Mouse (Mus musculus) midbrain, postnatal 0 days (tissue): Measurements from ENCODE around the gene Prickle1. TPM values are rescaled to one million over a fixed set of nuclear protein-coding genes. Genes with fewer than 3 reads are reported as not detected.

Experiments used
- ATAC-seq: fragments of 200-750 bp; cut with Nextera tagmentation; 2 replicates; pipeline ENCODE4 v1.8.0; 2017; ENCODE audit warnings: moderate number of reproducible peaks, mild to moderate bottlenecking, moderate TSS enrichment, moderate library complexity; ENCODE audit not compliant: low FRiP score
- DNase-seq: peaks from one replicate; pipeline ENCODE4 v3.0.0-alpha.2; 2015; ENCODE audit warnings: low spot score
- H3K27ac ChIP-seq: fragments of 300-500 bp; sonication (generic); 2 replicates; pipeline ENCODE4 v1.5.1; 2014; ENCODE audit warnings: low read depth, mild to moderate bottlenecking, low read length, mixed read lengths
- H3K27me3 ChIP-seq: fragments of 300-500 bp; sonication (generic); 2 replicates; pipeline ENCODE4 v1.6.1; 2014; ENCODE audit warnings: low read length, control low read depth, mixed read lengths; ENCODE audit not compliant: insufficient read depth
- H3K36me3 ChIP-seq: fragments of 300-500 bp; sonication (generic); 2 replicates; pipeline ENCODE4 v1.6.1; 2014; ENCODE audit warnings: low read length, control low read depth, mixed read lengths; ENCODE audit not compliant: insufficient read depth
- H3K4me1 ChIP-seq: fragments of 300-500 bp; sonication (generic); 2 replicates; pipeline ENCODE4 v1.6.1; 2014; ENCODE audit warnings: mild to moderate bottlenecking, control low read depth, antibody characterized with exemption, low read length, mixed read lengths; ENCODE audit not compliant: insufficient read depth
- H3K4me2 ChIP-seq: fragments of 300-500 bp; sonication (generic); 2 replicates; pipeline ENCODE4 v1.6.1; 2014; ENCODE audit warnings: low read depth, mild to moderate bottlenecking, low read length, mixed read lengths; ENCODE audit not compliant: poor library complexity, severe bottlenecking
- H3K4me3 ChIP-seq: fragments of 300-500 bp; sonication (generic); 2 replicates; pipeline ENCODE4 v1.5.1; 2014; ENCODE audit warnings: low read depth, mild to moderate bottlenecking, low read length, moderate library complexity
- H3K9ac ChIP-seq: fragments of 300-500 bp; sonication (generic); replicated peaks from 2 replicates; pipeline ENCODE4 v1.6.1; 2014; ENCODE audit warnings: mild to moderate bottlenecking, low read length, moderate library complexity, mixed read lengths; ENCODE audit not compliant: poor library complexity, severe bottlenecking
- H3K9me3 ChIP-seq: fragments of 300-500 bp; sonication (generic); 2 replicates; pipeline ENCODE4 v1.6.1; 2016; ENCODE audit warnings: low read length, control low read depth
- CTCF ChIP-seq: IDR thresholded peaks from 2 replicates; pipeline ENCODE4 v1.5.1; 2016; ENCODE audit warnings: antibody characterized with exemption, mild to moderate bottlenecking
- WGBS: fragments of 180-500 bp; shearing (Covaris S2); extraction: QIAGEN DNeasy Blood & Tissue Kit; methylation state at CpG from one replicate; pipeline ENCODE4 v1.1.7; 2014; 5-methylcytosine and 5-hydroxymethylcytosine counted together
- polyA plus RNA-seq: library from polyadenylated mRNA; unstranded; fragments of >200 nt; fragmentation: Nextera tagmentation; extraction: Ambion mirVana; gene quantifications from 2 replicates; pipeline ENCODE4 v1.2.1, GENCODE M21; 2015
- total RNA-seq: library from RNA; depleted of rRNA; stranded (reverse); fragments of >200 nt; gene quantifications from 2 replicates; pipeline ENCODE4 v1.2.3, GENCODE M21; 2014

Gene Prickle1
- total and polyA plus RNA-seq, 2 experiments from 2014 or later: 13.7 to 16.3 TPM

DNA sequence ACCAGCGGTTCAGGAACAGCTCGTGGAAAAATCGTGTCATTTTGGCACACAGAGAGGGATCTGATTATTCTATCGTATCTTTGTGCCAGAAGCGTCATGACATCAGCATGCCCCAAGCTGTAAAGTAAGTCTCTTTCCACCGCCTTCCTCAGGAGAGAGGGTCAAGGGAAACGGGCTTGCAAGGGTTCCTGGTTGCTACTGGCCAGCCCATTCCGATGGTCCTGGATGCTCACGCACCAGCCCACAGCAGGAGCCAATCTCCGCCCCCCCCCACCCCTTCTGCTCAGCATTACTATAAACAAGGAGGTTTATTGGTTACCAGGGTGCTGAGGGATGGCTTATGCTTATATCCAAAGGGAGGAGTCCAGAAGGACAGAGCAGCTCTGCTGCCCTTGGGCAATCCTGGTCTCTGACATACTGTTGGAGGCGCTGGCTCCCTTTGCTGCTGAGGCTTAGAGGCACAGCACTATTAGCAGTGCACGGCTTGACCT is 3.8 kb downstream of the Prickle1 start:
- Histone ChIP-seq H3K4me3 (peak overlapping the region; percentile 34), H3K4me2 (peak overlapping the region; percentile 65), H3K9me3 (no peaks in the 10 kb centered on the region), H3K4me1 (peaks cover 9% of the 10 kb centered on the region; the same call in 1 of the 2 replicates), H3K27me3 (no peaks in the 10 kb centered on the region), H3K36me3 (no peaks in the 10 kb centered on the region), H3K9ac (peak overlapping the region; percentile 33; the same call in 1 of the 2 replicates), H3K27ac (no peak overlapping the region)
- ATAC-seq (no peak), DNase-seq (peak; percentile 70)
- 4% methylated on average over 11 of the region's 12 CpGs for WGBS
- peak; percentile 50 for TF ChIP-seq CTCF

DNA sequence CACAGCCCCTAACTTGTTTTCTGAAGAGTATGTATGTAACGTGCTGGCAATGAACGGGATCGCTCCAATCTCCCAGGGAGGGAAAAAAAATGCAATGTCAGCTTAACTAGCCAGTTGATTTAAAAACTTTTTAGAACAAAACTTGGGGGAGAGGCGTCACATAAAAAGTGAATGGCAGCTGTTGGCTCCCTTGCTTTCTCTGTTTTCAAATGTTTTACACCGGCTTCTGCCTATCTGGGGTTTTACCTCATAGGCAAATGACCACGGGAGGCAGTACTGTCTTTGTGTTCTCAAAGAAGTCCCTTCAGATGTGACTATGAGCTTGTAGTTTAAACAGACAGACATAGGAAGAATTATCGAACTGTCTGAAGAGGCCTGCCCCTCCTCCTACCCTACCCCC is 4.3 kb downstream of the Prickle1 start:
- H3K4me3 ChIP-seq: peak overlapping the region; percentile 34
- H3K4me1 ChIP-seq: peaks cover 9% of the 10 kb centered on the region; the same call in 1 of the 2 replicates
- DNase-seq (peak; percentile 51), ATAC-seq (no peak)
- no peaks in the 10 kb centered on the region for H3K36me3 ChIP-seq
- H3K4me2 ChIP-seq: peak overlapping the region; percentile 65
- 30% methylated on average over 7 of the region's 7 CpGs for whole genome bisulfite sequencing
- 0 out of 2 replicates have a peak overlapping the region, but pooled peaks have one; percentile 33 for H3K9ac ChIP-seq
- H3K27me3 ChIP-seq: no peaks in the 10 kb centered on the region
- TF ChIP-seq CTCF: peak; percentile 53
- H3K9me3 ChIP-seq: no peaks in the 10 kb centered on the region
- H3K27ac ChIP-seq: no peak overlapping the region

DNA sequence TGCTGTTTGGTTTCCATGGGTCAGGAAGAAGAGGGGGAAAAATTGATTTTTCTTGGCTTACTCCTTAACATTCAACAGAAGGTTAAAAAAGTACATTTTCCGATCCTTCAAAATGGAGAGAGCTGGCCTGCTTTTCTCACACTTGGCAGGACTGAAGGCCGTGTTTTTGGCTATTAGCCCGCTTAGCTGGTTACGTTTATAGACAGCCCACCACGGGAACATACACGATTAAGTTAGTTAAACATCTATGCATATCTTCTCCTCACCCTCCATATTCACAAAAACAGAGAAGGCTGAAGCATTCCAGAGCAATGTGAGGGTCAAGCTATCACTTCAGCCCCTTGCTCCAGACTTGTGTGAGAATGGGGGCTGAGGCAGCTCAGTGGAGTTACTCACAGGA is 7.3 kb downstream of the Prickle1 start:
- Histone ChIP-seq H3K27ac (no peak overlapping the region), H3K4me1 (0 out of 2 replicates have a peak, but pooled peaks cover 5% of the 10 kb centered on the region), H3K27me3 (no peaks in the 10 kb centered on the region), H3K4me2 (no peak overlapping the region), H3K4me3 (no peak overlapping the region), H3K9me3 (no peaks in the 10 kb centered on the region), H3K9ac (no peak overlapping the region), H3K36me3 (no peaks in the 10 kb centered on the region)
- TF ChIP-seq CTCF: no peak
- ATAC-seq: no peak
- WGBS: 93% methylated on average over 6 of the region's 6 CpGs
- DNase-seq: no peak

DNA sequence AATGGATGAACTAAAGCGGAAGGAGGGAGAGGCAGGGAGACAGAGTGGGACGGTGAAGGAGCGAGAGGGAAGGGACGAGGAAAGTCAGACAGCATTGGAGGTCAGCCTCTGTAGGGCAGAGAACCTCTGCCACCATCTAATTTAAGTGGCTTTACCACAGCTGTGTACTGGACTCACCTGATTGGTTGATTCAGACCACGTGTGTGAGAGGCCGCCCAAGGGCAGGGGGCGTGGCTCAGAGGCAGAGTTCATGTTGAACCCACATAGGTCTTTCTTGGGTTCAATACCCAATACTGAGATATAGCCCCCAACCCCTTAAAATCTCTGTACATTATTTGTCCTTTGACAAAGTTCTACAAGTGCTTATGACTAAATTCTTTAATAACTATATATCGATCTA is 8.0 kb downstream of the Prickle1 start:
- Histone ChIP-seq H3K4me1 (0 out of 2 replicates have a peak, but pooled peaks cover 5% of the 10 kb centered on the region), H3K36me3 (no peaks in the 10 kb centered on the region), H3K4me2 (no peak overlapping the region), H3K4me3 (no peak overlapping the region), H3K9ac (no peak overlapping the region), H3K9me3 (no peaks in the 10 kb centered on the region), H3K27ac (no peak overlapping the region), H3K27me3 (no peaks in the 10 kb centered on the region)
- WGBS: 84% methylated on average over 8 of the region's 8 CpGs
- DNase-seq: no peak
- ATAC-seq: no peak
- TF ChIP-seq CTCF: no peak

DNA sequence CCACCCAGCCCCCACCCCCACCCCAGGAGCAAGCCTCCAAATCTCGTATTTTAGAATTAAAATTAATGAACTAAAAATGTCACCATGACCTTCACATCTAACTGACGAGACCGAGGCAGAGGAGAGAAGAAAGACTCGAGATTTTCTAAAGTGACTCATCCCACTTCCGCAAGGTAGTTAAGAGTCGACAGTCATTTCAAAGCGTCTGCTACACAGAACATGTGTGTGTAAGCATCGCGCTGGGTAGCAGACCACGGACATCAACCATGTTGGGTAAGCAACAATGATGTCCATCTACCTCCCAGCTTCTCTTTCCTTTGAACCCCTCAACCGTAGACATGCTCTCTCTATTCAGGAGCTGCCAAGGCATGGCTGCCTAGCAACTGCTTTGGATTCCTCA is 12.6 kb downstream of the Prickle1 start:
- Histone ChIP-seq H3K4me2 (no peak overlapping the region), H3K27ac (no peak overlapping the region), H3K36me3 (no peaks in the 10 kb centered on the region), H3K9ac (no peak overlapping the region), H3K9me3 (no peaks in the 10 kb centered on the region), H3K4me3 (no peak overlapping the region), H3K27me3 (no peaks in the 10 kb centered on the region), H3K4me1 (no peaks in the 10 kb centered on the region)
- no peak for TF ChIP-seq CTCF
- 61% methylated on average over 11 of the region's 11 CpGs for WGBS
- DNase-seq (no peak), ATAC-seq (no peak)

DNA sequence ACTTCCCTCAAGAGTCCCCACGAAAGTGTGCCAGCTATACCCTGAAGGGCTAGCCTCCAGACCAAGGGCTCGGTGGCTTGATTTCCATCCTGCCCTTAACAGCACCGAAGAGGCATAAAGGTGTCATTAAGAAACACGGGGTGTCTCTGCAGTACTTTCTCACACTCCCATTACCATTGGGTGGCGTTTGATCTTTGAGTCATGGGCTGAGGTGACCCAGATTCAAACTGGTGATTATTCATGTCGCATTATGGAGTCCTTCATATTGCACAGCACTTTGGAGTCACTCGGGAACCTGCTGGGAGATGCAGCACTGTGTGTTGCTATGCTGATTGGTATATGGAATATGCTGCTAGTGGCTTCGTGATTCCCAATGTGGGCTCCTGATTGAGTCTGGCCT is 14.0 kb downstream of the Prickle1 start:
- 82% methylated on average over 8 of the region's 8 CpGs for WGBS
- no peak for TF ChIP-seq CTCF

More for the DNA sequence above, 14.0 kb downstream of the Prickle1 start:
- ATAC-seq (no peak), DNase-seq (no peak)
- Histone ChIP-seq H3K4me2 (no peak overlapping the region), H3K36me3 (no peaks in the 10 kb centered on the region), H3K4me3 (no peak overlapping the region), H3K9me3 (no peaks in the 10 kb centered on the region), H3K27me3 (no peaks in the 10 kb centered on the region), H3K27ac (no peak overlapping the region), H3K9ac (no peak overlapping the region), H3K4me1 (no peaks in the 10 kb centered on the region)
